Mouse (Mus musculus) testis, adult 2 months (tissue): Measurements from ENCODE around the gene Upk3bl. TPM values are rescaled to one million over a fixed set of nuclear protein-coding genes. Genes with fewer than 3 reads are reported as not detected.
"Not testable (repeated sequence)": the region's sequence is repeated elsewhere in the genome, so short reads cannot be mapped to it uniquely, and the experiment has no call there.

Source experiments
- H3K27ac ChIP-seq: fragments of 200-500 bp; 2 replicates; pipeline ENCODE4 v1.5.1; 2012; ENCODE audit warnings: low read depth, low read length; ENCODE audit not compliant: control insufficient read depth, insufficient read depth
- H3K27me3 ChIP-seq: fragments of 200-500 bp; 2 replicates; pipeline ENCODE4 v1.6.1; 2012; ENCODE audit warnings: mild to moderate bottlenecking, low read length, moderate library complexity; ENCODE audit not compliant: control insufficient read depth, insufficient read depth
- H3K36me3 ChIP-seq: fragments of 200-500 bp; 2 replicates; pipeline ENCODE4 v1.6.1; 2012; ENCODE audit warnings: mild to moderate bottlenecking, low read length; ENCODE audit not compliant: control insufficient read depth, insufficient read depth
- H3K4me1 ChIP-seq: fragments of 200-500 bp; 2 replicates; pipeline ENCODE4 v1.6.1; 2012; ENCODE audit warnings: low read length; ENCODE audit not compliant: control insufficient read depth, insufficient read depth
- H3K4me3 ChIP-seq: fragments of 200-500 bp; 2 replicates; pipeline ENCODE4 v1.5.1; 2012; ENCODE audit warnings: low read depth, mild to moderate bottlenecking, low read length, moderate library complexity, mixed read lengths; ENCODE audit not compliant: control insufficient read depth
- CTCF ChIP-seq: fragments of 200-500 bp; IDR thresholded peaks from 2 replicates; pipeline ENCODE4 v1.5.1; 2012; ENCODE audit warnings: low read depth, mild to moderate bottlenecking, inconsistent platforms, low read length, moderate library complexity; ENCODE audit not compliant: control insufficient read depth, insufficient read depth, insufficient replicate concordance
- POLR2A ChIP-seq: fragments of 200-500 bp; IDR thresholded peaks from 2 replicates; pipeline ENCODE4 v1.6.1; 2012; ENCODE audit warnings: low read depth, mild to moderate bottlenecking, inconsistent platforms, low read length, moderate library complexity; ENCODE audit not compliant: control insufficient read depth
- polyA plus RNA-seq: library from polyadenylated mRNA; depleted of rRNA; stranded (reverse); fragments of >200 nt; gene quantifications from 2 replicates; pipeline ENCODE4 v1.2.3, GENCODE M21; 2012

The Upk3bl gene
- polyA plus RNA-seq, 1 experiment = 88.3 TPM

- Histone ChIP-seq H3K36me3 (no peaks in the 10 kb centered on the region), H3K4me3 (no peak overlapping the region), H3K4me1 (peaks cover 8% of the 10 kb centered on the region), H3K27ac (no peak overlapping the region), H3K27me3 (no peaks in the 10 kb centered on the region)
- TF ChIP-seq POLR2A = no peak
- TF ChIP-seq CTCF = peak; percentile 78
Observed at GRCm38 (mm10) chr5:136045987-136046386, 8.3 kb upstream of the Upk3bl start.

DNA sequence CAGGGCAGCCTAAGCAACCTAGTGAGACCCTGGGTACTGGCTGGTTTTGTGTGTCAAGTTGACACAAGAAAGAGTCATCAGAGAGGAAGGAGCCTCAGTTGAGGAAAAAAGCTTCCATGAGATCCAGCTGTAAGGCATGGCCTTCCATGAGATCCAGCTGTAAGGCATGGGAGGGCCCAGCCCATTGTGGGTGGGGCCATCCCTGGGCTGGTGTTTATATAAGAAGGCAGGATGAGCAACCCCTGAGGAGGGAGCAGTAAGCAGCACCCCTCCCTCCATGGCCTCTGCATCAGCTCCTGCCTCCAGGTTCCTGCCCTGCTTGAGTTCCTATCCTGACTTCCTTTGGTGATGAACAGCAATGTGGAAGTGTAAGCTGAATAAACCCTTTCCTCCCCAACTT, 5.8 kb upstream of the Upk3bl start:
- not testable (repeated sequence) for H3K36me3 ChIP-seq, H3K4me3 ChIP-seq, H3K27me3 ChIP-seq, H3K4me1 ChIP-seq, H3K27ac ChIP-seq

DNA sequence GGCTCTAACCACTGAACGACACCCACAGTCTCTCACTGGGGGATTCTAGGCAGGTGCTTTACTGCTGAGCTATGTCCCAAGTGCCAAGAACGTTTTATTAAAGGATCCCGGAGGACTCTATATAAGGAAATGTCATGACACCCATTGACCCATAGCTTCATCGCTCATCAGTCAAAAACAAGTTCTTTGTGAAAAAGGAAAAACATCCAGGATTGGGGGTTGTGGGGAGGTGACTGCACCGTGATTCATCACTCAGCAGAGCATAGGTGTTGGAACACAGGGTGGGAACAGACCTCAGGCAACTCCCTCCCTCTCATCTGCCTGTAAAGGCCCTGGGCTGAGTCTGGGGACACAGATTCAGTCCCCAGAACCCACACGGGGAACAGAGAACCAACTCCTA, 4.4 kb upstream of the Upk3bl start:
- H3K27me3 ChIP-seq = no peaks in the 10 kb centered on the region
- no peaks in the 10 kb centered on the region for H3K36me3 ChIP-seq
- no peak overlapping the region for H3K4me3 ChIP-seq
- TF ChIP-seq CTCF (no peak), POLR2A (no peak)
- no peak overlapping the region for H3K27ac ChIP-seq
- H3K4me1 ChIP-seq = peaks cover 2% of the 10 kb centered on the region

DNA sequence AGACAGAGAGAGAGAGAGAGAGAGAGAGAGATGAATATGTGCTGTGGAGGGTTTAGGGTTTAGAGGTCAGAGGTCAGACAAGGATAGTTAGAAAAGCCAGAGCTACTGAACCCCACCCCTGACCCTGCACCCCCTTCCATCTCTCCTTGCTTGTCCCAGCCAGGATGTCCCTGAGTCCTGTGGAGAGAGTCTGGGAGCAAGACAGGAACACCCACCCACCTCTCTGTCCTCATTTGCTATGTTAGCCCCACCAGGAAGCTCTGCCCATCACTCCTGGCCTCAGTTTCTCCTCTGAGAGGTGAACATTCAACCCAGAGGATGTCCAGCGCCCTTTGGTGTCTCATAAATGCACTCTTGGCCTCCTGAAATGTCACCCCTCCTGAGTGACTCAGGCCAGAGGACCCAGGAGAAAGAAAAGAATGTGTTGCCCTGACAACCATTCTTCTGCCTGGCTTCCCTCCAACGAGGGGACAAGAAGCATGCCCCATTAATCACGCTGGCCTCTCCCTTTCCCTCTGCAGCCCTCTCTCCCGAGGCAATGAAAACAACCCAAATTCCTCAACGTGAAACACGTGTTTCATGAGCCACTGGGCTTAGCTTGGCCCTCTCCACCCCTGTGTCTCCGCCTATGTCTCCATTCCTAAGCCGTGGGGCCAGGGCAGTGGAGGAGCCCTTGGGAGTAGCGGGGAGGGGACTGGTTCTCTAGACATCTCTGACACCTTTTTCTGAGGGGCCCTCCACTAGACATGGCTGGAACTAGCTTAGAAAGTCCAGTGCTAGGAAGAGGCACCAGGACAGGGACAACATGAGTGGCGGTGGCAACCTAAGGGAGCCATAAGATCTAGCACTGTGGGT, 2.8 kb upstream of the Upk3bl start:
- Histone ChIP-seq H3K27me3 (no peaks in the 10 kb centered on the region), H3K36me3 (no peaks in the 10 kb centered on the region), H3K4me3 (no peak overlapping the region), H3K27ac (no peak overlapping the region), H3K4me1 (peaks cover 2% of the 10 kb centered on the region; the same call in 1 of the 2 replicates)
- TF ChIP-seq POLR2A (no peak), CTCF (no peak)

DNA sequence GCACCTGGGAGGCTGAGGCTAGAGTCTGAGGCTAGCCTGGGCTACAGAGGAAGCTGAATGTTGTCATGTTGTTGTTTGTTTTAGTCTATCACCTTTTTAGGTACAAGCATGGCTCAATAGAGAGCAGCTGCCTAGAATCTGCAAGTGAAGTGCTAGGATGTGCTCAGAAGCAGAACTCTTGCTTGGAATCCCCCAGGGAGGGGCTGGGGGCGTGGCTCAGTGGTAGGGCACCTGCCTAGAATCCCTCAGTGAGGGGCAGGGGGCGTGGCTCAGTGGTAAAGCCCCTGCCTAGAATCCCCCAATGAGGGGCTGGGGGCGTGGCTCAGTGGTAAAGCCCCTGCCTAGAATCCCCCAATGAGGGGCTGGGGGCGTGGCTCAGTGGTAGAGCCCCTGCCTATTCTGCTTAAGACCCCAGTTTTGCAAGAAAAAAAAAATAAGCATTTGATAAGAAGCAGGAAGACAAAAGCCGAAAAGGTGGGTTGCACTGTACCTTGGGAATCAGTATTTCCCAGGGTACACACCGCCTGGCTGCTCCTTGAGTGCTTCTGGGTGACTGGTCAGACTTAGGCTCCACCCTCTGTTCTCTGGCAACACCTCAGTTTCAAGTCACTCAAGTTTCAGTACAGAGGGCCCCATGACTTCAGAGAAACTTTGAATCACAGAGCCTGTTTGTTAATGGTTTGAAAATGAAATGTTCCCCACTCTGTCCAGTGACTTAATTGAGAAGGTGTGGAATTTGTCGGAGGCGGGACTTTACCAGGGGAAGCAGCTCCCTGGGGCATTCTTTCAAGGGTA, 1.2 kb upstream of the Upk3bl start:
- no peaks in the 10 kb centered on the region for H3K27me3 ChIP-seq
- H3K4me1 ChIP-seq = peaks cover 2% of the 10 kb centered on the region; the same call in 1 of the 2 replicates
- H3K4me3 ChIP-seq = no peak overlapping the region
- H3K36me3 ChIP-seq = no peaks in the 10 kb centered on the region
- no peak overlapping the region for H3K27ac ChIP-seq
- no peak for TF ChIP-seq POLR2A
- TF ChIP-seq CTCF = no peak

- no peak overlapping the region for H3K4me3 ChIP-seq
- no peak overlapping the region for H3K27ac ChIP-seq
- TF ChIP-seq POLR2A (no peak), CTCF (no peak)
- peaks cover 2% of the 10 kb centered on the region; the same call in 1 of the 2 replicates for H3K4me1 ChIP-seq
- no peaks in the 10 kb centered on the region for H3K36me3 ChIP-seq
- no peaks in the 10 kb centered on the region for H3K27me3 ChIP-seq
Observed at GRCm38 (mm10) chr5:136056062-136056461, 1.8 kb downstream of the Upk3bl start.

DNA sequence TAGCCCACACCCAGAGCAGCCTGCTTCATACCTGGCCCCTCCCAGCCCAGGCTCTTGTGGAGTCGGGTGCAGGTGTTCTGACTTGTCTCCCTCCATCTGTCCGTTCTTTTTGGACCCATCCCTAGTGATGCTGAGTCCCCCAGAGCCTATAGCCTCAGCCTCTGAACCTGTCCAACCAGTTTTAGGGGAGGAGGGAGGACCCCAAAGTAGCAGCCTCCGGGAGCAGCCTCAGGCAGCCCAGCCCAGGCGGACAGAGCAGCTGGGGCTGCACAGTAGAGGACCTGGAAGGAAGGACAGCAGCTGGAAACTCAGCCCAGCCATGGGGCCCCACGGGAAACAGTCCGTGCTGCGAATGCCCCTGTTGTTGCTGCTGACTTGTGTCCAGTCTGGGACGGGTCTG, 2.8 kb downstream of the Upk3bl start:
- Histone ChIP-seq H3K27me3 (no peaks in the 10 kb centered on the region), H3K36me3 (no peaks in the 10 kb centered on the region), H3K4me1 (peaks cover 2% of the 10 kb centered on the region; the same call in 1 of the 2 replicates), H3K4me3 (no peak overlapping the region), H3K27ac (no peak overlapping the region)
- TF ChIP-seq POLR2A (no peak), CTCF (no peak)

GRCm38 (mm10) chr5:136061567-136061966, 7.3 kb downstream of the Upk3bl start:
- Histone ChIP-seq H3K4me3 (no peak overlapping the region), H3K4me1 (peaks cover 6% of the 10 kb centered on the region), H3K27ac (no peak overlapping the region), H3K36me3 (no peaks in the 10 kb centered on the region), H3K27me3 (no peaks in the 10 kb centered on the region)
- peak; percentile 94 for TF ChIP-seq CTCF
- no peak for TF ChIP-seq POLR2A
